Mouse (Mus musculus): ENCODE results near the gene Cacnb3. TPM values are rescaled to one million over a fixed set of nuclear protein-coding genes. Genes with fewer than 3 reads are reported as not detected.

Cacnb3 gene
- total RNA-seq, 4 experiments from 2014 or later: 163 to 193 (median 176) TPM

- DNase-seq (ENCODE audit: low spot score in 2 of 2): no peak
These were observed 45.1 kb downstream of the Cacnb3 start for GRCm38 (mm10) chr15:98675634-98676250.

GRCm38 (mm10) chr15:98676471-98676870 is 45.8 kb downstream of the Cacnb3 start:
- no peak for DNase-seq (ENCODE audit: low spot score in 2 of 2)

GRCm38 (mm10) chr15:98676940-98677728 is 46.5 kb downstream of the Cacnb3 start, which contains the start of gene Rnd1:
TSS of gene Rnd1 (minus strand) at chr15:98677461.
- DNase-seq (ENCODE audit: low spot score in 2 of 2): peak; percentile 82 to 85

- DNase-seq (ENCODE audit: low spot score in 2 of 2): no peak
These were observed 47.3 kb downstream of the Cacnb3 start for GRCm38 (mm10) chr15:98677977-98678376.

DNA sequence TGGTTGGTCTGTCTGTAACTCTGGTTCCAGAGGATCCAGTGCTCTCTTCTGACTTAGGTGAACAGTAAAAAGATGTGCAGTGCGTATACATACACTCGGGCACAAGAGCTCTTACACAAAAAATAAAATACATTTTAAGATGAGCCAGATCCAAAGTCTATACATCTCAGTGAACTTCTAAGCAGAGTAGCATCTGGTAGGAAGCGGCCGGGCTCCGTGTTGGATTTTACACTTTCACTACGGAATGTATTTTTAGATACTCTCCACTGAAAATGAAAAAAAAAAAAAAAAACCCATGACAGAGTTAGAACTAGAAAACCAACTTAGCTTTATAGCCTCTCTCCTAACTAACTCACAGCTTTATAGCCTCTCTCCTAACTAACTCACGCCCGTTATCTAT is 50.0 kb downstream of the Cacnb3 start:
- no peak for DNase-seq (ENCODE audit: low spot score in 2 of 2)

DNA sequence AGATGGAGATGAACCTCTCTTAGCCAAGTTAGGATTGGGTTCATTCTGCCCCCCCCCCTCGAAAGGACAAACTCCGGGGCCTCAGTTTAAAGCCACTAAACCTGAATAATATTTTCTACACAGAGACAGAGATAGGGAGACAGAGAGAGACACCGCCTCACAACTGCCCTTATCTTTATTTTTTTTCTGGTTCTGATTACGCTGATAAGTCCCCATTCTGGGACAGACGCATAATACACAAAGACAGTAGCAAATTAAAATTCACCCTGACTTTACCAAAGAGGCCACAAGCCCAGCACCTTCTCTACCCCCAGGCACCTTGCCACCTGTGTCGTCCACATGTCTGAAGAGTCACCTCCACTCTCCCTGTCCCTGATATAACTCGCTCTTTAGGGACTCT is 51.0 kb downstream of the Cacnb3 start:
- no peak for DNase-seq (ENCODE audit: low spot score in 2 of 2)

DNA sequence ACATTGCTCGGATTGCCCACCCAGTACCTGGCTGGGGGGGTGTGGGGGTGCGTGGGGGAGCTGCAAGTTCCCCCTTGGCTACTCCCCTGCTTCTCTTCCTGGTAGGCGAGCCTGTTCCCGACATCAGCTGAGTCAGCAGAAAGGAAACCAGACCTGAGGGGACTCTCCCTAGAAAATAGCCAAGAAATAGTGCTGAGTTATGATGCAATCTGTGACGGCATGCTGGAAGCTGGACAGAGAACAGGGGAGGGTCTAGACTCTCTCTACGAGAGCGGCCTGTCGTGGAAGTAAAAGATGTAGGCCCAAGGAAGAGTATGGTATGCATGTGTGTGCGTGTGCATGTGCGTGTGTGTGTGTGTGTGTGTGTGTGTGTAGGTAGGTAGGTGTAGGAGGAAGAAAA is 52.5 kb downstream of the Cacnb3 start:
- no peak for DNase-seq (ENCODE audit: low spot score in 2 of 2)

GRCm38 (mm10) chr15:98683746-98684145 is 53.1 kb downstream of the Cacnb3 start:
- no peak for DNase-seq (ENCODE audit: low spot score in 2 of 2)

- no peak for DNase-seq (ENCODE audit: low spot score in 2 of 2)
These were observed 55.3 kb downstream of the Cacnb3 start for GRCm38 (mm10) chr15:98685926-98686325.

- DNase-seq (ENCODE audit: low spot score in 2 of 2): no peak
These were observed 59.0 kb downstream of the Cacnb3 start for GRCm38 (mm10) chr15:98689682-98690081.

GRCm38 (mm10) chr15:98691486-98692147 is 61.0 kb downstream of the Cacnb3 start:
- no peak for DNase-seq (ENCODE audit: low spot score in 2 of 2)

DNA sequence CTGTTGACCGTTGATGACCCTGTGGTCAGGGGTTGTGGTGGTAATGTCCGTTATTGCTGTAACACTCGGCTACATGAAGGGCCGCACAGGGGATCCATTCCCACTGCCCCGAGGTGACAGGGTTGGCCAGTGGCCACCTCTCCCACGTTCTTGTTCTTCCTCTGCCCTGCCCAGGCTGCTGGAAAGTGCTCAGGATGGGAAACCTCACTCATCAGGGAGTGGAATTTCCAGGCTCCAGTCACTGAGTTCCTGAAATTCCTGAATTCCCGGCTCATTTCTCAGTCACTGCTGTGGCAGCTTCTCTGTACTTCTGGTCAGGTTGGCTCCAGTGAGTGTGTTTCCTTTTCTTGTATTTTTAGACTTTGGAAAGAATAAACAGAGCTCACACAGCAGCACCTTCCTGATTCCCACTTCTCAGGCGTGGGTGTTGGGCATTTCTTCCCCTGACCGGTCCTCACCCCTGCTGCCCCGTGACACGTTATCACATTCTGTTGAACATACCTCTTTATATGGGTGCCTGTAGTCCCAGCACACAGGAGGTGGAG is 61.6 kb downstream of the Cacnb3 start:
- DNase-seq (ENCODE audit: low spot score in 2 of 2): no peak

Other genes with a start within 250 kb of the Cacnb3 start
- gene Olfr283, start 249.9 kb upstream of the Cacnb3 start, total RNA-seq (2022): not detected
- not detected for gene Olfr282, start 199.6 kb upstream of the Cacnb3 start, total RNA-seq (2022)
- not detected for gene Olfr281, start 178.3 kb upstream of the Cacnb3 start, total RNA-seq (2022)
- gene OR5BS1P, start 160.9 kb upstream of the Cacnb3 start, total RNA-seq (2022): not detected
- not detected for gene Lalba, start 148.1 kb upstream of the Cacnb3 start, total RNA-seq (2022)
- not detected for gene Olfr279, start 138.4 kb upstream of the Cacnb3 start, total RNA-seq (2022)
- 10 to 100 TPM; 54.1 to 60.0 (median 57.2) TPM for gene Kansl2, start 96.6 kb upstream of the Cacnb3 start, total RNA-seq (2022)
- gene Ccnt1, start 59.9 kb upstream of the Cacnb3 start, total RNA-seq (2022): 10 to 100 TPM; 37.3 to 43.8 (median 42.7) TPM
- not detected for gene 4930415O20Rik, start 59.8 kb upstream of the Cacnb3 start, total RNA-seq (2022)
- 10 to 100 TPM; 47.3 to 58.6 (median 52.2) TPM for gene Adcy6, start 20.8 kb upstream of the Cacnb3 start, total RNA-seq (2022)
- gene Ddx23, start 32.1 kb downstream of the Cacnb3 start, total RNA-seq (2022): 10 to 100 TPM; 76.3 to 89.4 (median 85.9) TPM
- 1 to 10 TPM; 6.3 to 8.7 (median 7.3) TPM for gene Rnd1, start 46.6 kb downstream of the Cacnb3 start, total RNA-seq (2022)
- gene Ccdc65, start 77.4 kb downstream of the Cacnb3 start, total RNA-seq (2022): 10 to 100 TPM in 1 of 4 experiments, 1 to 10 TPM in 3; 7.4 to 10.4 (median 8.4) TPM
- 1 to 10 TPM; 1.2 to 2.3 (median 1.5) TPM for gene Fkbp11, start 97.4 kb downstream of the Cacnb3 start, total RNA-seq (2022)
- gene Arf3, start 132.4 kb downstream of the Cacnb3 start, total RNA-seq (2022): 100 to 1,000 TPM; 730 to 835 (median 787) TPM
- gene Wnt10b, start 147.3 kb downstream of the Cacnb3 start, total RNA-seq (2022): under 1 TPM; 0.16 to 0.59 (median 0.41) TPM
- gene Wnt1, start 159.0 kb downstream of the Cacnb3 start, total RNA-seq (2022): not detected
- 1,000 to 10,000 TPM; 1,258 to 1,383 (median 1,345) TPM for gene Ddn, start 178.7 kb downstream of the Cacnb3 start, total RNA-seq (2022)
- gene Prkag1, start 200.7 kb downstream of the Cacnb3 start, total RNA-seq (2022): 10 to 100 TPM; 49.0 to 55.2 (median 50.2) TPM
- gene Kmt2d, start 240.4 kb downstream of the Cacnb3 start, total RNA-seq (2022): 10 to 100 TPM; 77.8 to 96.0 (median 89.6) TPM